Mouse (Mus musculus): ENCODE results near the gene Fam214b.
A peak's percentile ranks its signal among the peaks of the same experiment; 100 is the strongest.

The Fam214b gene

GRCm38 (mm10) chr4:43045659-43046302 lies at the start of gene Fam214b:
Gene Fam214b (minus strand): TSS chr4:43046220.
- DNase-seq (ENCODE audit: low read depth, low spot score), result peak; percentile 98

GRCm38 (mm10) chr4:43091183-43091582 lies 45.2 kb upstream of the Fam214b start:
- DNase-seq (ENCODE audit: low read depth, low spot score), result no peak

DNA sequence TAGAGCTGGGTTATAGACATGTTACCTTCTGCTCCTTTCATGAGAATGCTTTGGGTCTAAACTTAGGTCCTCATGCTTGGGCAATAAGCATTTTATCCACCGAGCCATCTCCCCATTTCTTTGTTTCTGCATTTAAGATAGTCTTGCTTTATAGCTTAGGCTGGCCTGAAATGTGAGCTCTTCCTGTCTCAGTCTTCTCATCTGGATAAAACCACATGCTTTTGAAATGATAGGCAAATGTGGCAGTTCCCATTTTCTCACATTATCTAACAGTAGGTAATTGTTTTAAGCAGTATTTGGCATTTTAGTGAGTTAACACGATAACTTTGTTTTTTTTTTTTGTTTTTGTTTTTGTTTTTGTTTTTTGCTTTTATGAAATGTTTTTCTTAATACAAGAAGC lies 43.9 kb upstream of the Fam214b start:
- no peak for DNase-seq (ENCODE audit: low read depth, low spot score)

DNA sequence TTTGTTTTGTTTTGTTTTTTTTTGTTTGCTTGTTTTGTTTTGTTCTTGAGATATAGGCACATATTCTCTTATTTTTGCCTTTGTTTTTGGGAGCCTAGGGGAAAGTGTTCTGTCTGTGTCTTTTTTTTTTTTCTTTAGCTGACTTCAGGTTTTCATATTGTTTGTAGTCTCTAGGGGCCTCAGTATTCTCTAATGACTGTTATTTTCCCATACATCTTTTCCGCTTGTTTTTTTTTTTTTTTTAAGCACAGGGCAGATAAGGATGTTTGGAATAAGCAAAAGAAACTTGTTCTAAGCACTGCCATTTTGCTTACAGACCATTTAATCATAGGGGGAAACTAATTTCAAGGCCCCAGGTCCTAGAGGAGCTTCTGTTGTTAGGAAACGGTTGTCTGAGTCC lies 36.4 kb upstream of the Fam214b start:
- no peak for DNase-seq (ENCODE audit: low read depth, low spot score)

- DNase-seq (ENCODE audit: low read depth, low spot score), result no peak
These were observed 32.2 kb upstream of the Fam214b start for GRCm38 (mm10) chr4:43078071-43078718.

GRCm38 (mm10) chr4:43074923-43075322 lies 28.9 kb upstream of the Fam214b start:
- no peak for DNase-seq (ENCODE audit: low read depth, low spot score)

DNA sequence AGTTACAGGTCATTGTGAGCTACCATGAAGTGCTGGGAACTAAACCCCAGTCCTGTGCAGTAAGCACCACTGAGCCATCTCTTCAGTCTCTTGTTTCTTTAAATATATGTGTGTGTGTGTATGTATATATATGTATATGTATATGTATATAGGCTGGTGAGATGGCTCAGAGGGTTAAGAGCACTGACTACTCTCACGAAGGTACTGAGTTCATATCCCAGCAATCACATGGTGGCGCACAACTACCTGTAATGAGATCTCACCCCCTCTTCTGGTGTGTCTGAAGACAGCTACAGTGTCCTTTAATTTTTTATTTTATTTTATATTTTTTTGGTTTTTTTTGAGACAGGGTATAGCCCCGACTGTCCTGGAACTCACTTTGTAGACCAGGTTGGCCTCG lies 19.5 kb upstream of the Fam214b start:
- no peak for DNase-seq (ENCODE audit: low read depth, low spot score)

DNA sequence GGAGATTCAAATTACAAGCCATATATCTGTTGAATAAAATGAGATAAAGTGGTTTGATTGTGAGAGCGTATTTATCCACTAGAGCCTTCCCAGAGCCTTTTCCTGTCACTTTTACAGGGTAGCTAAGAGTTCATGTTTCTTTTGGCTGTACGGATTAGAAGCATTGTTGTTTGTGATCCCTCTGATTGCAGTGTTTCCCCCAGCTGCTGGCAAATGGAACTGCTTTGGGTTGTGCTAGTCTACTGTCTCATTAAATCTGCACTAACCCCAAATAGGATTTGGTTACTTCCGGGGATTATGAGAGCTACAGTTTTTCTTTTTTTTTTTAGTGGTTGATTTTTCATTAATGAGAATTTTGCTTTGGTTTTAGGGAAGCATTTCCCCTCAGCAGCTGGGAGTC lies 14.3 kb upstream of the Fam214b start:
- no peak for DNase-seq (ENCODE audit: low read depth, low spot score)

DNA sequence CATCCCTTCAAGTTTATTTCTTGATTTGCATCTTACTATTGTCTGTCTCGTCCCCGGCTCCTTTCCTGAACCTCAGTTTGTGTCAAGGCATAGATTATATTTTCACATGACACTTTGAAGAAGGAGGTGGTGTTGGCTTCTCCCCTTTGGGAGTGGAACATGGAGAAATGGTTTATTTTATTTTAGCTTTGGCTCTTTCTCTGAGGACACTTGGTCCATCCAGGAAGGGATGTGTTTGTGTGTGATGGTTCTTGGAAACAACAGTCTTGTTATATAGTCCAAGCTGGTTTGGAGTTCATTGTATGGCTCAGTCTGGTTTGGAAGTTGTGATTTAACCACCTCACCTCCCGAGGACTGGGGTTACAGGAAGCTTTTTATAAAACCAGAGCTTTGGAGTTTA lies 13.7 kb upstream of the Fam214b start:
- no peak for DNase-seq (ENCODE audit: low read depth, low spot score)

DNA sequence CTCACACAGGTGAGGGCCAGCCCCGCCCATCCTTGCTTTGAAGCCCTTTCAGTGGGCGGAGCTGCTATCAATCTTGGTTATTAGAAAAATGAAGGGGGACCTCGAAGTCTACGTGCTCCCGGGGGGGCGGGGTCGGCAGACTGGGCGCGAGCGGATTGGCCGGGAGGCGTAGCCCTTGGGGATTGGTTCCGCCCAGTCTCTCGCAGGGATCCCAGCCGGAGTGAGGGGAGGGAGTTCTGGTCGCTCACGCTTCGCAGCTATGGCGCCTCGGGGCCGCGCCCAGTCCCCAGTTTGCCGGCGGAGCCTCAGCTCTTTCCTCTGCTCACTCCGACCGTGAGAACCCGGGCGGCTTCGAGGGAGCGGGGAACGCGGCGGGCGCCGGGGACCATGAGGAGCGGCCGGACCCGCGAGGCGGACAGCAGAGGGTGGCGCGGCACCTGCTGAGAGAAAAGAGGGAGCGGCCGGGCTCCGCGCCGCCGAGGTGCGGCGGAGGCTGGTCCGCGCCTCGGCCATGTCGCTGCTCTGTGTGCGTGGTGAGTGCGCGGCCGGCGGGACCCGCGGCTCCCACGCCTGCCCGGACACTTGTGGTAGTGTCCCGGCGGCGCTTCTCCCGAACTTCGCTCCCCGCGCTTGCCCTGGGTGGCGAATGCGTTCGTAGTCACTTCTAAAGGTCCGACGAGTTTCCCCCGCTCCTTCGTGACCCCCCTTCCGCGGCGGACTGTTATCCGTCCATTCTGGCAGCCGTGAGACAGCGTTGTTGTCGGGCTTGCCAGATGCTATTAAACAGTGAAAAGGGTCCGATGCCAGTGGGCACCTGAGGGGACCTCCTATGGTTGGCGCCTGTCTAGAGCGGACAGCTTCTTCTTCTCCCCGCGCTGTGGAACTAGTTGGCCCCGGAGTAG lies 13.0 kb upstream of the Fam214b start, which contains the start of gene Unc13b:
Gene Unc13b, plus strand, starts transcription at position 201 of the 902 bp plus-strand sequence.
- DNase-seq (ENCODE audit: low read depth, low spot score), result peak; percentile 83

- DNase-seq (ENCODE audit: low read depth, low spot score), result no peak
These were observed 12.4 kb upstream of the Fam214b start for GRCm38 (mm10) chr4:43058392-43058752.

DNA sequence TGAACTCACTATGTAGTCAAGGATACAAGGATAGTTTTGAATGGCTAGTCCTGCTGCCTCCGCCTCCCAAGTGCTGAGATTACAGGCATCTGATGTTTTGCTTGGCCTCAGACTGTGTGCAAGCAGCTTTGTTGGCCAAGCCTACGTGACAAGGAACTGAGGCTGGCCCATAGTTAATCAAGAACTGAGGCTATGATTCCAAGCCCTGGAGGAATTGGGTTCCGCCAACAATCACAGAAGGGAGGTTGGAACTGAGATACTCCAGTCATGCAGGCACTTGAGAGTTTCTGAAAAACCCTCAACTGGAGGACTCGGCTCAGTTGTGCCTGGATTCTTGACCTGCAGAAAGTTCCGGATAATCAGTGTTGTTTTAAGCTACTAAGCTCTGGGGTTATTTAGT lies 11.6 kb upstream of the Fam214b start:
- no peak for DNase-seq (ENCODE audit: low read depth, low spot score)

GRCm38 (mm10) chr4:43052627-43053026 lies 6.6 kb upstream of the Fam214b start:
- DNase-seq (ENCODE audit: low read depth, low spot score), result peak; percentile 73

DNA sequence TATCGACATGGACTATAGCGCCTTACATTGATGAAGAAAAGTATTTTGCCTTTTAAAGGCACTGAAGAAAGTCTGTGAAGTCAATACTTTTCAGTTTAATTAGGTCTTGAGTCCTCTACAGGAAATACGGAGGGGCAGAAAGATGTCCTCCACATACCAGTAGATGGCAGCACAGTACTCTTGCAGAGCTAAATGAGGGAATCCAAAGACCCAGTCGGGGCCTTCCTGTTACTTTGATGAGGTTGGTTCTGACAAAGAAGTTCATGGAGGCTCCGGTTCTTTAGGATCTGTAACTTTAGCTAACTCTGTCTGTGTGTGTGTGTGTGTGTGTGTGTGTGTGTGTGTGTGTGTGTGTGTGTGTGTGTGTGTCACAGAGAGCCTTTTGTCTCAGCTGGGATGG lies 1.2 kb upstream of the Fam214b start:
- peak; percentile 85 for DNase-seq (ENCODE audit: low read depth, low spot score)

- no peak for DNase-seq (ENCODE audit: low read depth, low spot score)
These were observed 587 bp upstream of the Fam214b start for GRCm38 (mm10) chr4:43046607-43047006.

DNA sequence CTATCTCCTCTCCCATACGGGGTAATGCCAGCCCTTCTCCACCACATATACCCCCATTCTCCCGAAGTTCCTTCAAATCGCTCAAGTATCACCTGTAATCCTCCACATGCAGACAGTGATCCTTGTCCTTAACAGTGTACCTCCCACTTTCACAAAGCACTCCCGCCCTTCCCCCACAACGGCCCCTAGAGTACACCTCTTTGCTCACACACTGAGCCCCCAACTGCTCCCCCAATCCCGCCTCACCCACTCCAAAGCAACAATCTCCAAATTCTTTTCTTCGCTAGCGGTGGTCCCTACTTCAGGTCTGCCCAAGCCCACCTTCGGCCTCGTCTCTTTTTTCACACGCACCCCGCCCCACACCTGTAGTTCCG lies 748 bp downstream of the Fam214b start:
- DNase-seq (ENCODE audit: low read depth, low spot score), result no peak

GRCm38 (mm10) chr4:43044673-43045072 lies 1.3 kb downstream of the Fam214b start:
- no peak for DNase-seq (ENCODE audit: low read depth, low spot score)

DNA sequence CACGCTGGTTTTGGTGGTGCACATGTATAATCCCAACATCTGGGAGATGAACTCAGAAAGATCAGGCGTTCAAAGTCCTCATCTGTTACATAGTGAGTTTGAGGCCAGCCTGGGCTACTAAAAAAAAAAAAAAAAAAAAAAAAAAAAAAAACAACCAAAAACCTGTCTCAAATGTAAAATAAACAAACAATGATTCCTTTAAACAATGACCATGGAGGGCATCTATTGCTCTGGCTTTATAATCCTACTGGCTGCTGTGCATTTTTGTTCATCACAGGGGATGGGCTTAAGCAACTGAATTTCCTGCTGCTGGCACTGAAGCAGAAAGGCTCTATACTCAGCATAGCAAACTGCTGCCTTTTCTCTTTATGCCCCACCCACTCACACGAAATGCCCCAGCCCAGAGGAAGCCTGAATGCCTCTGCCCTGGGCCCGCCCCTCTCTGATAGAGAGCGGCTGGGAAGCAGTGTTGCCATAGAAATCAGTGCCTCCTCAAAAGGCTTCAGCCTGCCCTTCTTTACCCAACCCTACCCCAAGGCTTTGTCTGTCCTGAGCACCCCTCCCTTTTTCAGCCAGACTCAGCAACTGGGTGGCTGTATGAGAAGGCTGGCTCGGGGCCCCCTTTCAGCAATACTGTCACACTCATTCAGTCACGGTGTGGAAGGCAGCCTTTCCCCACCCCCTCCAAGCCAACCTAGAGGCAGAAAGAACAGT lies 2.2 kb downstream of the Fam214b start:
- DNase-seq (ENCODE audit: low read depth, low spot score), result no peak

GRCm38 (mm10) chr4:43040881-43041547 lies 5.0 kb downstream of the Fam214b start:
- no peak for DNase-seq (ENCODE audit: low read depth, low spot score)

- DNase-seq (ENCODE audit: low read depth, low spot score), result peak; percentile 96
These were observed 5.9 kb downstream of the Fam214b start for GRCm38 (mm10) chr4:43040114-43040572.

DNA sequence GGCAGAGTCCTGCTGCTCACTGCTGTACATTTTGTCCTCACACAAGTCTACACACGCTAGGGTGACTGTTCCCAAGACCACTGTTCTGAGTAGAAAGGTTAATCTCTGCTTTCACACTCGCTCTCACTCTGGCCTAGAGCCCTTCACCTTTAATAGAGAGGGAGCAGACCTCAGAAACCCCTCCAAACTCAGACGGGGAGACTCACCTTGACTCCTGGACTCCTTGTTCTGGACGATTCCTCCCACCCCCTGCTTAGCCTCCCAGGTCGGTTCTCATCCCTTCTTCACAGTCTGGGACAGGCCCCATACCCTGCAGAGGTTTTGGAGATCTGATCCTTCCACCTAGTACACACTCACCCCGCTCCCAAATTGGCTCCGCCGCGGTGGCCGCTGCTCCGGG lies 6.4 kb downstream of the Fam214b start:
- DNase-seq (ENCODE audit: low read depth, low spot score), result no peak

Measured in forelimb bud, embryonic 11.5 days (tissue).